Mouse (Mus musculus) heart, postnatal 4 days (tissue): Measurements from ENCODE around the gene Efcab1. TPM values are rescaled to one million over a fixed set of nuclear protein-coding genes. Genes with fewer than 3 reads are reported as not detected.

Experiments
- DNase-seq: peaks from one replicate; pipeline ENCODE4 v3.0.0; 2021
- total RNA-seq, 2 experiments: library from RNA; stranded (reverse); gene quantifications; 2 replicates each; pipeline ENCODE4 v1.2.3; 2021

Efcab1 gene
- total RNA-seq, 2 experiments from 2014 or later, result 0.12 TPM; not detected in 1

DNA sequence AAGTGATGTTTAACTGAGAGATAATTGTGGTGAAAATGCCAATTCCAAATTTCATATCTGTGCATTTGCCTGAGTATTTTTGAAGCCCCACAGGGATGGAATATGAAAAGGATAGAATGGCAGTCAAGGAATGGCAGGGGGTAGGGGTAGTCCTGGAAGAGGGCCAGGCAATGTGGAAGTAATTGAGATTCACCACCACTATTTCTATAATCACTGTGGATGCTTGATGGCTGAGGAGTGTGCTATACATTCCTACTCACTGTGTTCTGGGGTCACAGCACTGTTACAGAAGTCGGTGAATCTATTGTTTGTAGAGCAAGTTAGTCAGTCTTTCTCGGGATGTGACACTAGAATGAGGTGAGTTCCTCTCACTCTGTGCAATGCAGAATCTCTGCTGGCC lies 108.3 kb downstream of the Efcab1 start:
- DNase-seq, result no peak
